Mouse (Mus musculus) megakaryocyte-erythroid progenitor cell, adult 5-6 weeks (primary cell): ENCODE measurements around the gene Bach2. TPM values are rescaled to one million over a fixed set of nuclear protein-coding genes. Genes with fewer than 3 reads are reported as not detected.

ENCODE experiments used
- ATAC-seq: replicated peaks from 2 replicates; pipeline ENCODE4 v1.8.0; 2016; ENCODE audit warnings: mild to moderate bottlenecking, inconsistent platforms; ENCODE audit not compliant: severe bottlenecking, poor library complexity, low FRiP score, low TSS enrichment
- total RNA-seq, 2 experiments: library from RNA; stranded (forward) in 1 of 2; stranded (reverse) in 1 of 2; fragments of 200-1000, 215-1000 nt in 1 of 2; fragments of >200 nt in 1 of 2; fragmentation: Nextera tagmentation in 1 of 2; gene quantifications; 2 replicates each; pipeline ENCODE4 v1.2.3; 2014 to 2017

Bach2 gene
- total RNA-seq, 2 experiments from 2014 or later: 0.52 to 16.9 TPM

DNA sequence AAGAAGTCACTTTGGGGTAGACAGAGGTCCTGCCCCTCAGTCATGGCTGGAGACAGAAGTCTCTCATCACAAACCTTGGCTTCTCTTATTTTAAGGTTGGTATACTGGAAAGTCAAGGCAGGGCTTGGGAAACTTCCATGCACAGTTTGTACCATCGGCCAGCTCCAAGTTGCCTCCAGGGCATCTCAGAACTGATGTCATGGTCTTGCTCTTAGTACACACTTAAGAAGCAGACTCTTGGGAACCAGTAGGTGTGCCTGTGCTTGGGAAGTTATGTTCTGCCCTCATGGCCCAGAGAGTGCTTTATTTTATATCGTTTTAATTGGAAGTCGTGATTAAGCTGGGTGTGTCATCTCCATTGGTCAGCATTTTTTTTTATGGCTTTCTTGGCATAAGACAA lies 80.7 kb downstream of the Bach2 start:
- ATAC-seq: no peak

- no peak for ATAC-seq
Measured at GRCm38 (mm10) chr4:32320039-32320438, 81.4 kb downstream of the Bach2 start.

DNA sequence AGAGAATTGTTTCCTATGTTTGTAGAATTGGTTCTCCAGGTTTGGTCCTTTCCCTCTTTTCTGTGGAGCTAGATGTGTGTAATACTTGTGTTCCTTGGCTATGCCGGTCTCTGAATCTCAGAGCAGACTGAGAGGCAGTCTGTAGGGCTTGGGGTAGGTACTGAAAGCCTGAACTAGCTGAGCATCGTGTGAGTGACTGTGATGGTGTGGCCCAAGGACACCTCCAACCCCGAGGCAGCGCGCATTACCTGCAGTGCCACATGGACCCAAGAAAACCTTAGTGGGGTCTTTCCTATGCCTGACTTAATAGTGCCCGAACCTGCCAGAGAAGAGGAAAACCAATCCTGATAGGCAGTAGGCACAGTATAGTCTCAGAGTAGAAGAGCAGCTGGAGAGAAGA lies 85.5 kb downstream of the Bach2 start:
- ATAC-seq: no peak

DNA sequence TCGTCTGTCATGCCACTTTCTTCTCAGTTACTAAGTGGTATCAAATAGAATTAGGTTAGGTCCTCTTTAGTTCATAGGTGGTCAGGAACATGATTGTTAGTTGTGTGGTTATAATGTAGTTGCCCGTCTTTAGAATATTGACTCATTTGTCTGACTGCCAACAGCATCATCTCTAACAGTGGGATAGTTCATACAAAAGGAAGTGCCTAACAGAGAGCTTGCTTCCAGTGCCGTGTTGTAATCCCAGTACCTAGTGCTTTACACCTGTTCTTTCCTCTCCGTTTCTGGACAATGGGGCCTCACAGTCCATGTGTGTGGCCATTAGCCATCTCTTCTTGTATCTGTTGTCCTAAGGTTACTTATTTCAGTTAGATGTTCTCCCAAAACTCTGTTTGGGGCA lies 86.4 kb downstream of the Bach2 start:
- ATAC-seq: no peak

- ATAC-seq: no peak
Measured at GRCm38 (mm10) chr4:32325596-32325995, 87.0 kb downstream of the Bach2 start.

DNA sequence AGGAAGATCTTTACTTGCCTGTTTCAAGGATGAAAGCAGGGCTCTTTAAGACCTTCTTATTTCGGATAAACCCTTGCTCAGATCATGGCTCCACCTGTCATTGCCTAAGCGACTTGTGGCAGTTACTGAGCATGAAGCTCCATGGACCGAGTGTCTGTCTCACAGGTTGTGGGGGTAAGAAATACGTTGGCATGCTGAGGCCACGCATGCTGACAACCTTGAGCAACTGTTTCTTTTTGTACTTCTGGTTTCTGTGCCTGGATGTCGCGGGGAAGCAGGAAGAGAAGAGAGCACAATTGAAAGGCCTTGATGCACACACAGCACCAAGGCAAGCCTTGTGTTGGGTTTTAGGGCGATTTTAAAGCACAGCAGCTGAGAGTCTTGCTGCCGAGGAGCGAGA lies 87.7 kb downstream of the Bach2 start:
- no peak for ATAC-seq

GRCm38 (mm10) chr4:32326860-32327259 lies 88.3 kb downstream of the Bach2 start:
- no peak for ATAC-seq

- ATAC-seq: no peak
Measured at GRCm38 (mm10) chr4:32327626-32328025, 89.0 kb downstream of the Bach2 start.

DNA sequence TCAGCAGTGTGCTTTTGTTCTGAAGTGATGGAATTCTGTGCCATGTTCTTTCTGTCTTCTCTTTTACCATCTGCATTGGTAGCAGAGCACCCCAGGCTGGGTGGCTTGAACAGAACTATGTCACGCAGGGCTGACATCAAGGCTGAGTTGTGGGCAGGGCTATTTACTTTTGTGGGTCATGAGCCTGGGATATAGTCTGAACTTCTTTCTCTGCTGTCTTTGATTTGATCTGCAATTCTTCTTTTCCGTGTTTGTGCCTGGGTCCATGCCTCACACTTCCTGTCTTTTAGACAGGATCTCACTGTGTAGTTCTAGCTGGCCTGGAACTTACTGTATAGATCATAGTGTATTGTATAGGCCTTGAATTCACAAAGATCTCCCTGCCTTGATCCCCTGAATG lies 90.0 kb downstream of the Bach2 start:
- no peak for ATAC-seq

GRCm38 (mm10) chr4:32330584-32331314 lies 92.1 kb downstream of the Bach2 start:
- peak; percentile 79 for ATAC-seq

GRCm38 (mm10) chr4:32332028-32332427 lies 93.4 kb downstream of the Bach2 start:
- ATAC-seq: no peak

DNA sequence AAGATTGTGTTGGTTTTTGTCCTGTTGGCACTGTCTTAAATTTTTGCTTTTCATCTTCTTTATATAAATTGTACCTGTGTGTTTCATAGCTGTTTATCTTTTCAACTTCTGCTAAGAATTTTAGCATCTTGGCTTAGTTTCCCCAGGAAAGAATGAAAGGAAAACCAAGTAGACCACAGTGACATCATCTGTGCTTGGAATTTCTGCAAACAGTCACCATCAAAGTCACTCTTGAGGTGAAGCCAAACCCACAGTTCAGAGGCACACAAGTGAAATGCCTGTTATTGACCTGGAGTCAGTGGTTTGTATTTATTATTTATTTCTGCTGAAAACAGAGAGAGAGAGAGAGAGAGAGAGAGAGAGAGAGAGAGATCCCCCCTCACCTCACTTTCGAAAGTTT lies 95.5 kb downstream of the Bach2 start:
- no peak for ATAC-seq

DNA sequence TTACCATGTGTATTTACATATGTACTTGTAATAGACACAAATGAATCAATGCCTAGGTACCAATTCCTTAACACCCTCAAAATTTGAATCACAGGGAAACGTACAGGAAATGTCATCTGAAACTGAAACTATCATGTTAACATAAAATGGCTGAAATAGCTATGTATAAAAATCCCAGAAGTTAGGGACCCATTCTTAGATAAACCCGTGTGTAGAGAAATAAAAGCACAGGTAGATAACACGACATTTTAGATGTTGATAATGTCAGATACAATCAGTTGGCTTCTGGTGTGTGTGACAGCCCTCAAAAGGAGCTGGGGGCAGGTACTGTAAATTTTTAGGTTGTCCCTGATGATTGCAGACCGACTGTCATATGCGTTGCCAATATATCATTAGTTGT lies 96.2 kb downstream of the Bach2 start:
- no peak for ATAC-seq

DNA sequence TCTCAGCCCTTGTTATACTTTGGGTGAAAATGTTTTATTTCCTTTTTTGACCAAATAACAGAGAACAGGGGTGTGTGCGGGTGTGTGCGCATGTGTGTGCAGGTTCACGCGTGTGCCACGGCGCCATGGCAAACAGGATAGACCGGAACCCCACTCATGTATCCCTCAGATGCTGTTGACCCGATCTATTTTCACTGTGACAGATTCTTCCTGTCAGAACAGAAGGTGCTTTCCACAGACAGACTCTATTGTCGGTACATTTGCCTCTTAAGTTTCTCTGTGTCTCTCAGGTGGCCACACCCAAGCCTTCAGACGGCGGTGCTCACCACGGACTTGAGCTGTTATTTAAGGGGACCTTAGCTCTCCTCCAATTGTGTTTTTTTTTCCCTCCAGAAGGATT lies 97.1 kb downstream of the Bach2 start:
- ATAC-seq: no peak

DNA sequence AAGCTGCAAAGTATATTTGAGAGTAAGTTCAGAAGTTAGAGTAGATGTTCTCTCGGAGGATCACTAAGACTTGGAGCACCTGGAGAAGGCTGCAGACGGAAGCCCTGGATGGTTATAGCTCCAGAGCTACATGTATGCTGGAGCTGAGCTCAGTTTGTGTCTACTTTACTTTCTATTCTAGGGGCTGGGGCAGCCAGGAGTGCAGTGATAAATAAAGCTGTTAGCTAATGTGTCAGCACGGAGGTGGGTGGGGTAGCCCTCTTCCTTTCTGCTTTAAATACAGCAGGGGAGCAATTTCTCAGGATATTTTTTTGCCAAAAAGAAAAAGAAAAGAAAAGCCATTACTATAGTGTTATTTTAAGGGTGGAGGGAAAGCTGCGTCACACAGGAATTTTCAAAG lies 98.0 kb downstream of the Bach2 start:
- ATAC-seq: no peak

DNA sequence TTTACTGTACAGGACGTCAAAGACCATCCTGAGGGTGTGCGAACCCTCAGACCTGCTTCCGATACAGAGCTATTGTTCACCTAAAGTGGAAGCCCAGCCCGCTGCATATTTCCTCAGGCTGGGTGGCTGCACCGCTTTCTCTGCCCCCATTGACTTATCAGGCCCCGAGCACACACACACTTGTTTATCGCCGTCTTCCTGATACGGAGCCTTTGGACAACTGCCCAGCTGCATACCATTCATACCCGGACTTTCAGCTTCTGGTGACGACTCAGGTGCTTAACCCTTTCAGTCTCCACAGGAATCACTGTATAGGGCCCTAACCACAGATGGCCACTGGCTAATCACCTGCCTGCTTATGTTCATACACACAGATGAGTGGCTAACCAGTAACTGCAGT lies 99.0 kb downstream of the Bach2 start:
- peak; percentile 88 for ATAC-seq

- no peak for ATAC-seq
Measured at GRCm38 (mm10) chr4:32338451-32338850, 99.8 kb downstream of the Bach2 start.

- no peak for ATAC-seq
Measured at GRCm38 (mm10) chr4:32340844-32341243, 102.2 kb downstream of the Bach2 start.

- ATAC-seq: no peak
Measured at GRCm38 (mm10) chr4:32342269-32342668, 103.7 kb downstream of the Bach2 start.

DNA sequence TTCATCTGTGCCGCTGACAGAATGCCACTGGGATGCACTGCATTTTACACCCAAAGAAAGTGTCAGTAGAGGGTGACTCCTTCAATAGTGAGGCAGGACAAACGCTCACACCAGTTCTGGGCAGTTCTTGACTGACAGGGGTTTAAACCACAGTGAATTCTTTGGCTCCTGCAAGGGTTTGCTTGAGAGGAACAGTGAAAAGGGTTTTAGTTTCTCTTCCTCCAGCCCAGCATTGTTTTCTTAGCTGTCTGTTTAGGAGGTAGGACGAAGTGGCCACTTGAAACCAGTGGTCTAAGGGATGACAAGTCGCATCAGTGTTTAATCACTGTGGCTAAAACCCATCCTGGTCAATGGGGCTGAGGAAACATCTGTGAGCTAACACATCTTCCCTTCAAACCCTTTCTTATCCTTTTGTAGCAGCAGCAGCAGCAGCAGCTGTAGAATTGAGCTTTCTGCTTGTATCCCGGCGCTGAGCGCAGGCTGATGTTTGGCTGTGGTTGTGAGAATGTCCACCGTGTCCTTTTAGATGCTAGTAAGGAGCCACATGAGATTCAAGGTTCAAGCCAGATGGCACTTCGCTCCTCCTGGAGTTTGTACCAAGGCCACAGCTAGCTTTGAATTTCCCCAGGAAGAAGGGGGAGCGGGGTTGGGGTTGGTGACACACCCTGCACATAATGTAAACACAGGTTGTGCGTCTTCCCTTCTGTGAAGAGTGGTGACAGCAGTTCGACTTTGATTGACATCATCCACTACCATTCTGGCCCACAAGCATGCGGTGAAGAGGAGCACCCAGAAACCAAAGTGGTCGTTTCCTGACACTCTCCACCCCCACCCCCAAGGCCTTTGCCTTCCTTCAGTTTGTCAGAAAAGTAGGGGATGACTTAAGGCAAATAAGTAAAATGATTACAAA lies 104.9 kb downstream of the Bach2 start:
- ATAC-seq: 0 out of 2 replicates have a peak, but pooled peaks have one; percentile 15

DNA sequence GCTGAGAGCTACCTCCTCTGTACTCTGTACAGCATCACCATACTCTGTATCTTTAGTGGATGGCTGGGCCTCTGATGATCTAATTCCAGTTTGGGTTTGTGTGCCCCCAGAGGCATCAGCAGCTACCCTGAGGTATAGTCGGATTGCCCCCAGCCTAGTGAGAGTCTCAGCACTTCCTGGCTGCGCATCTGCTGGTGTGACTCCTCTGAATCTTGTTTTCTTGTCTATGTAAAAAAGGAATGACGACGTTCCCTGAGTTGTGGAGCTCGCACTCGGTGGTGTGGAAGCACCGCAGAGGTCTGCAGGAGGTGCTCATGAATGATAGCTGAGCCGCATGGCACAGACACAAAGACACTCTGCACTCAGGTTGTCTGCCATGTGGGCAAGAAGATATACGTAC lies 105.7 kb downstream of the Bach2 start:
- no peak for ATAC-seq
